Mouse (Mus musculus) yolk sac, embryonic 10.5 days (tissue): ENCODE measurements around the gene Chp1.
"Not testable (repeated sequence)": the region's sequence is repeated elsewhere in the genome, so short reads cannot be mapped to it uniquely, and the experiment has no call there.

ENCODE experiments used
- DNase-seq: peaks from one replicate; pipeline ENCODE4 v3.0.0-alpha.2; 2017; ENCODE audit warnings: low spot score

Chp1 gene

GRCm38 (mm10) chr2:119565284-119565683 is 17.8 kb downstream of the Chp1 start:
- DNase-seq: no peak

GRCm38 (mm10) chr2:119566182-119566855 is 18.8 kb downstream of the Chp1 start:
- DNase-seq: peak; percentile 37

GRCm38 (mm10) chr2:119572471-119572870 is 25.0 kb downstream of the Chp1 start:
- DNase-seq: peak; percentile 23

DNA sequence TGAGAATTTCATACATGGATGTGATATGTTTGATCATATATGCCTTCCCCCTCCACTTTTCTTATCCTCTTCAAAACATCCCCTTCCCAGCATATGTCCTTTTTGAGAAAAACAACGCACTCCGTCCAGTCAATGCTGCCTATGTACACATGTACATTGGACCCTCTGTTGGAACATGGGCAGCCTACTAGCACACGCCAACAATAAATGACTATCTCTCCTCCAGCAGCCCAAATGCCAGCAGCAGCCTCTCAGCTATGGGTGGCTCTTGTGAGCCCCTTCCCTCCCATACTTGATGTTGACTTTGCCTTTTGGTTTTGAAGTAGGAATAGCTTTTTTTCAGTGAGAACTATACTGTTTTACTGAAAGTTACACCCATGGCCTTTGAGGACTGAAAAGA is 34.1 kb downstream of the Chp1 start:
- DNase-seq: no peak

DNA sequence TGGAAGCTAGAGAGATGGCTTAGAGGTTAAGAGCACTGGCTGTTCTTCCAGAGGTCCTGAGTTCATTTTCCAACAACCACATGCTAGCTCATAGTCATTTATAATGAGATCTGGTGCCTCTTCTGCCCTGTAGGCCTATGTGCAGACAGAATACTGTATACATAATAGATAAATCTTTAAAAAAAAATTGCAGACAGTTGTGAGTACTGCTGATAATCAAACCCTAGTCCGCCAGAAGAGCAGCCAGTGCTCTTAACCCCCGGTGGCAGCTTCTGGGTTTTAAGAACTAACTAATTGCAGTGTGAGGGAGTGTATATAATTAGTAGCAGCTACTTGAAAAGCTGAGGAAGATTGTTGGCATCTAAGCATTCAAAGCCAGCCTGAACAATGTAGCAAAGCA is 35.9 kb downstream of the Chp1 start:
- DNase-seq: no peak

- DNase-seq: no peak
Observed at GRCm38 (mm10) chr2:119584282-119584681, 36.8 kb downstream of the Chp1 start.

DNA sequence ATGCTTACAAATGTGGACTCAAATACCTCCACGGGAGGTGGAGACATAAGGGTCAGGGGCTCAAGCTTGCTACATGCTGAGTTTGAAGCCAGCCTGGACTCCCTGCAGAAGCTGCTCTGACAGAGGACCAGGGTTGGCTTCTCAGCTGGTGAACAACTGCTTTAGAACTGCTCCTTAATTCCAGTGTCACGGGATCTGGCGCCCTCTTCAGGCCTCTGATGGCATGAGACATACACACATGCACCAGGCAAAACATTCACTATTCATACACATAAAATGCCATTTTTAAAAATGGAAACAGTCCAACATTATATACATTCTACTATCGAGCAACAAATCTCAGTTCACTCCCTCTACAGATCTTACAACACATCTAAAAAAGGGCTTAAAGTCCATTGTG is 39.9 kb downstream of the Chp1 start:
- peak; percentile 40 for DNase-seq

GRCm38 (mm10) chr2:119591247-119591646 is 43.8 kb downstream of the Chp1 start:
- DNase-seq: no peak

DNA sequence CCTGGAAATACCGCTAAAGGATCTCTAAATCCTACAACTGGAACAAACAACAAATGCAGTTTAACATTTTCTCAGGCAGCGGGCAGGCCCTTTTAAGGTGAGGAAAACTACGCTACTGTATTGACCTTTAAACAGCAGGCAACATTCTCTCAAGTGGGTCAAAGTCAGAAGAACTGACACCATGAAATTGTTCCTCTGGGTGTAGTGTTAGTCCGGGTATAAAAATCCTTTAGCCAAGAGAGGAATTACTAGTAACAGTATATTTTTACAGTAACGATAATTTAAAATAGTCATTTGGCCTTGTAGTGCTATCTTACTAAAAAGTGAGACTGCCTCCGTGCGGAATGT is 46.2 kb downstream of the Chp1 start:
- no peak for DNase-seq

DNA sequence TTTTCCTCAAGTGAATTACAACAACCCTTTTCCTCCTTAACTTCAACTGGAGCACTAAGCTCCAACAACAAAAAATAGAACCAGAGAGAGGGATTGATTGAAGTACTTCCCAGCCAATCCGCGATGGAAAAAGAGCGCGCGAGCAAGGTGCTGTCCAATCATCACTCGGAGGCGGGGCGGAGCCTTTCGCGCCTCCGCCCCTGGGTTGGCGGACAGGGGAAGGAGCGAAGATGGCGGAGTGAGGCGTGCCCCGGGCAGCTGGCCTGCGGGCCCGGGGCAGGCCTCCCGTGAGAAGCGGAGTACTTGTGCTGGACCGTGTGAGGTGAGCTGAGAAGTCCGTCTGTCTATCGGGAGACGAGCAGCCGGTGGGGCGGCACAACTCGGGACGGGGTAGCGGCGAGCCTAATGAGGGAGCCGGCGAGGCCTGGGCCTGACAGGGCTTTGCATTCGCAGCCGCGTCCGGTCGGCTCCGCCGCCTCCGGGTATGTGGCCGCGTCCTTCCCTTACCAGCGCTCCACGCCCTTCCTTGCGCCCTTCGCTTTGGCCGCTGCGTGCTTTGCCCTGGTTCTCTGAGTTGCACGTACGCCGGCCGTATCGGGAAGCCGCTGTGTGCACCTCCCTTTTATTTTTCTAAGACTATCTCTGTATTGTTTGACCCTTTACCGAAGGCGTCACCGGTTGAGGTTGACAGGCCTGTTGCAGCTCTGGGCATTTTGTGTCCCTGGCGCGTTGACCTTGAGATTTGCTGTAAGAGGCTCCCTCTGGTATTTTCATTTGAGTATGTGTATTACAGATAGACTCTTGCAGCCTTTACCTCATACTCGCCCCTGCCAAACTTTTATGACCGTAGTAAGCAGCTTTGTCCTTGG is 46.9 kb downstream of the Chp1 start:
- peak; percentile 96 for DNase-seq

DNA sequence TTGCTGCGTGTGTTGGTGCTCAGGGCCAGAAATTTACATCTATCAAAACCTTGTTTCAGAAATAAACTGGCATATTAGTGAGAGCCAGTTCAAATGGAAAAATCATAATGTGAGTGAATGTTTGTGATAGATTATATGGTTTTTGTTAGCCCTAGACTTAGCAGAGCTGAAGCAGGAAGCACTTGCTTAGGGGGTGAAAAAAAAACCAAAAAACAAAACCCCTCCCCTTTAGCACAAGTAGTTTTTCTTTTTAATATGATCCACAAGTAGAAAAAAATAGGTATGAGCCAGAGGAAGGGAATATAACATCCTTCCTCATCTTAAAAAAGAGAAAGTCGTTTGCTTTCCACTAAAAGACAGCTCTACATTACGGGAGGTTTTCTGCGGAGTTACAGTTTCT is 47.8 kb downstream of the Chp1 start:
- DNase-seq: no peak

- no peak for DNase-seq
Observed at GRCm38 (mm10) chr2:119596781-119597330, 49.4 kb downstream of the Chp1 start.

DNA sequence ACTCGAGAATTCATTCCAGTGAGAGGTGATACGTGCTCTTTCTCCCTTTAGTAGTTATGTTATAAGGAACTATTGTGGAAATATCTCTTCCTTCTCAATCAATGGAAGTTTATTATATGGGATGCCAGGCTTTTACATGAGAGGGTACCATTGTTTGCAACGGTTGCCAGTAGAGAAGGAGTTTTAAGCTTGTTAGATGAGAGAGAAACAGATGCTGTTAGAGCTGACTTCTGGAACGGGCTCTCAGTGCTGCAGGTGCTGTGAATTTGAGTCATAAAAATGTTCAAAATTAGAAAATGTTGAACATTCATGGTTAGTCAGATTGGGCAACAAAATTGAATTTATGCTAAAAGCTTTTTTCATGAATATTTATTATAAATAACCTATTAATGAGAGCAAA is 53.5 kb downstream of the Chp1 start:
- no peak for DNase-seq

GRCm38 (mm10) chr2:119601575-119601974 is 54.1 kb downstream of the Chp1 start:
- not testable (repeated sequence) for DNase-seq

DNA sequence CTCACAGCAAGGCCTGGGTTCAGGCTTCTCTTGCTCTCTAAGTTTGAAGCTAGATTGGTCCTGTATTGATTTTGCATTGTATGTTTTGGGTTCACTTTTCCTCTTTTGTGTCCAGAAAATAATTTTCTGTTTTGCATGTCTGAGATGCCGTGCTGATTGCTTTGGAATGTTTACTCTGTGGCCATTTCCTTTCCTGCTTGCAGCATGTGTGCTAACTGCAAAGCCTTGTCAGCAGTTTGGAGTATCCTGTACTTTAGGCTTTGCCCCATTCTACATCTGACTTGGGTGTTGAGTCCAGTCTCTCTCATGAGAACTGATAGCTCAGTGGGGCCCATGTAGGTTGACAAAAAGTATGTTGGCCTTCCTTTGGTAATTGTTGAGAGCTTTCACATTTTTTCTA is 55.0 kb downstream of the Chp1 start:
- peak; percentile 54 for DNase-seq

DNA sequence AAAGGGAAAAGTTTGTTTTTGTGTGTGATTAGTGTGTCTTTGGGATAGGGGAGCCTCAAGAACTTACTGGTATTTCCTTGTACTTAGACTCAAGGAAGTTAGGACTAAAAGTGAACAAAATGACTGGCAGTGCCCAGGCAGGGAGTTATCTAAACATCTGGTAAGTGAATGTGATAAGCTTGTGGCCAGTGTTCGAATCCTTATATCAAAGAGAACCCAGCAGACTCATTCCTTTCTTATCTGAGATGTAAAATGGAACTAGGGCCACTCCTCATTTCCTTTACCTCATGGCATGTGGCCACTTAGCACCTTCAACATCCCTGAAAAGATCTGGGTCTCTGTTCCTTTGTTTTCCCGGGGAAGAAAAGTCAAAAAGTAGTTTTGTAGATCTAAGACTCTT is 56.4 kb downstream of the Chp1 start:
- no peak for DNase-seq

DNA sequence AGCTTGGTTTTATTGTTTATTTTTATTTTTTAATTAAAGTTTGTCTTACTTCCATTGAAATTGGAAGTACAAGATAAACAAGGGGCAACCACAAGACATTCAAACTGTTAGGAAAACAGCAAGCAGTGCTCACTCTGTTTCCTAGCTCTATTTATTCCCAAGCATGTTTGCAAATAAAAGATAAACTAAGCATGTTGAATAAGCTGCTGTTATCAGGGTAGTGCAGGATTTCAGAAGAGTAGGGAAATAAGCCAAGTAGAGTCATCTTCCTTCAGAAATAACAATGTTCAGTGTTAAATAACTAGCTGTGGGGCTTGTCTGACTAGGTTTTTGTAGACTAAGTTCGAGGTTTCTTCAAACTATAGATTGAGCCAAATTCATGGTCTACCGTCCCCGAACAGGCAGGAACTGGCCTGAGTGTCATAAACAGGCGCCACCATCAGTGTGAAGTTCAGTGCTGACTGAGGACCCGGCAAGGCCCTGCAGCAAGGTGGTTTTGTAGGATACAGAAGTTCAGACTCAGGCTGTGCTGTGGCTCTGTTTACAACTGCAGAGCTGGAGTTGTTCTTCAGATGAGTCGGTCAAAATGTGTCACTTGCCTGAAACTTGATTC is 58.0 kb downstream of the Chp1 start:
- DNase-seq: no peak

DNA sequence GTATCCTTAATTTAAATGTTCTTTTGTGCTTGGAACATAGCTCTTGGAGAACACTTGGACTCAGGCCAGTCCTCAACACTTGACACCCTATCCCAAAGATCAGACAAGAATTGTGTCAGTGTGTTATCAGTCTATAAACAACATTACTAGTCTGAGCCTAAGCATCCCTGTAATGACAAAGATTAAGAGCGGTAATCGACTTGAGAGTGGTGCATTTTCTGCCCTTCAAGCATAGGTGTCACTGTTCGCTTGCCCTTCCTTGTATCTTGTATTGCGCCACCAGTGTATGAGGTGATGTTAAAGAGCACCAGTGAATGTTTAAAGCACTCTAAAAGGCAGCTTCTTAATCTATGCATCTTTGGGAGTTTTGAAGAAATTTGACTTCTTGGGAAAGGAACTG is 59.5 kb downstream of the Chp1 start:
- DNase-seq: no peak

GRCm38 (mm10) chr2:119617841-119618198 is 70.3 kb downstream of the Chp1 start:
- no peak for DNase-seq

DNA sequence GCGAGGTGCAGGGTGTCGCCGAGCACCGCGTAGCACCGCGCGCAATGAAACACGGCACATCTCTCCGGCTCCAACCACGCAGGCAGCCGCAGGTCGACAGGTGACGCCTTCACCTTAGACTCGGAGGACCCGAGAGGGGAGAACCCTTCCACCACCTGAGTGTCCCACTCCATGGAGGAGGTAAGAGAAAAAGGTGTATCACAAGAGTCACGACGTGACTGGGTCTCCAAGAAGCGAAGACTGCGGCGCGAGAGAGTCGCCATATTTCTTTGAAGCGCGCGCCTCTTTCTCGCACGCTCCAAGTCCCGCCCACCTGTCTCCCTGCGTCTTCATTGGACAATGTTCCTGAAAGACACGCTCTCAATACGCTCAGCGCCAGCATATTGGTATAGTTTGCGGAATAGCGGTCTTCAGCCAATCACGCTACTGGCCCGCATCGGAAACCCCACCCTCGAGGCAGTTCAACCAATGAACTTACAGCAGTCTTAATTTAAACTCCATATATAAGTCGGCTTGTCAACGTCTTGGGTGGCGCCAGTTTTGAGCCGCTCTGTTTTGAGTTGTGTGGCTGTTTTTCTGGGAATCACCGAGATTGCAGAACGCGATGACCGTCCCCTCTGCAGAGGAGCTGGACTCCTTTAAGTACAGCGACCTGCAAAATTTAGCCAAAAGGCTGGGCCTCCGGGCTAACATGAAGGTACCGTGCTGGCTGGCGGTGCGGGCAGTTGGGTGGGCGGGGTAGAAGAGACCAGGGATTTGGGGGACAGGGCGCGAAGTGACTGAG is 70.9 kb downstream of the Chp1 start, which contains the start of the genes Nusap1 and Oip5:
Gene Nusap1, plus strand, starts transcription at position 100 of the 784 bp plus-strand sequence.
Gene Oip5, minus strand, starts transcription at position 271 of the 784 bp plus-strand sequence.
- peak; percentile 96 for DNase-seq

DNA sequence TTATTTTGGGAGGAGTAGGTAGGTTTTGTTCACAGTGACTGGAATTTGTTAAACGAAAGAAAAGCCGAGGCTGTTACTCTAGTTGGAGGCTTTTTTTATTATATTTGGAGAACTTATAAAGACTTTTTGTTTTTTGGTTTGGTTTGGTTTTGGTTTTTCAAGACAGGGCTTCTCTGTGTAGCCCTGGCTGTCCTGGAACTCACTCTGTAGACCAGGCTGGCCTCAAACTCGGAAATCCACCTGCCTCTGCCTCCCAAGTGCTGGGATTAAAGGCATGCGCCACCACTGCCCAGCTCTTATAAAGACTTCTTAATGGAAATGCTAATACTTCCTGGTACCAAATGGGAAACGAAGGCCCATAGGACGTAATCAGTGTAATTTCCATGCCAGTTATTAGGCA is 71.5 kb downstream of the Chp1 start:
- not testable (repeated sequence) for DNase-seq

DNA sequence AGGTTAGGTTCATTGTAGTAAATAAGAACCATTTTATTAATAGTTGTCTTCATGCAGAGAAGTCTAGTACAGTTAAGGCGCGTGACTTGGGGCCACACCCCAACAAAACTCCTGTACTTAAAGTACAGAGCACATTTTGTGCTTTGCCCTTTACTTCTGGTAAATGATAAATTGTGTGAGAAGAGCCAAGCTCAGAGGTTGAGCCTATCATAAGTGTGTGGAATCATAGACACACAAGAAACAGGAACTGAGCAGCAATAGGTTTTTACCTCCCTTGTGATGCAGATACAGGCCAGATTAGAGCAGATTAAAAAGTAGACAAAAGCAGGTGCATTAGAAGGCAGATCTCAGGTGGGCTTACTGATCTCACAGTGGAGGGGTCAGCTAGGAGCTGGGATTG is 73.8 kb downstream of the Chp1 start:
- DNase-seq: no peak
